Mouse (Mus musculus) liver, adult (tissue): Measurements from ENCODE around the gene Smok2a.
"Not testable (repeated sequence)": the region's sequence is repeated elsewhere in the genome, so short reads cannot be mapped to it uniquely, and the experiment has no call there.

ENCODE experiments used
- GATA4 ChIP-seq: IDR thresholded peaks from 2 replicates; pipeline ENCODE4 v1.6.1; 2014; ENCODE audit warnings: mild to moderate bottlenecking, low read length; ENCODE audit not compliant: insufficient replicate concordance

Gene Smok2a

GRCm38 (mm10) chr17:13220888-13221287 is at the start of gene Smok2a:
TSS of gene Smok2a (plus strand) at chr17:13221188.
- no peak for TF ChIP-seq GATA4

- no peak for TF ChIP-seq GATA4
Observed at GRCm38 (mm10) chr17:13206491-13206890, 14.5 kb upstream of the Smok2a start.

GRCm38 (mm10) chr17:13212136-13212850 is 8.7 kb upstream of the Smok2a start:
- no peak for TF ChIP-seq GATA4

- TF ChIP-seq GATA4, result no peak
Observed at GRCm38 (mm10) chr17:13214169-13214568, 6.8 kb upstream of the Smok2a start.

- no peak for TF ChIP-seq GATA4
Observed at GRCm38 (mm10) chr17:13215595-13215994, 5.4 kb upstream of the Smok2a start.

- TF ChIP-seq GATA4, result not testable (repeated sequence)
Observed at GRCm38 (mm10) chr17:13229957-13230356, 9.0 kb downstream of the Smok2a start, which contains the start of gene Smok2b. TSS of gene Smok2b (plus strand) at chr17:13230257.
